In the genomic region with DNA sequence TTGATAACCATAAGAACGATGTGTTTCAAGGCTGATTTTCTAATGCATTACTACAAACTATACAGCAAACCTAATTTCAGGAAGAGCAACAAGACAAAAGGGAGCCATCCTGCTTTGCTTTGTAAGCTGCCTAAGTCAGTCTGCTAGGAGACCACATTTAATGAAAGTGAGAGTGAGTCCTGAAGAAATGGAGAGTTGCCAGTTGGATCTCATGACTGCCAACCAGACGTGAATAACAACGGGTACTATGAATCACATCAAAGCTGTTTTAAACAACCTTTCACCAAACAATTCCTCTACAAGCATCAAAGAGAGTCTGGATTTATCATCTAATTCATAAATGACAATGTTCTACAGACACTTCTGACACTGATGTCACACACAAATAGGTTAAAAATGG, we compare ENCODE assay signal across 15 mouse cellular contexts. TPM values are rescaled to one million over a fixed set of nuclear protein-coding genes. Genes with fewer than 3 reads are reported as not detected.
A peak's percentile ranks its signal among the peaks of the same experiment; 100 is the strongest.
DNase-seq lines count a peak whose midpoint lies in the region; ATAC-seq and TF ChIP-seq lines count a peak whose summit lies in the region.
"Had no signal": no experiment of that assay in that cellular context is flagged by ENCODE, and none has a peak within 500 bp of the region (broad histone marks: within the 10 kb centered on the region; RNA-seq: fewer than 3 reads in every experiment).

No protein-coding gene starts in this region.

- no peak overlapping the region for H3K27ac ChIP-seq in heart, embryonic 10.5 days
- H3K27ac ChIP-seq in kidney, embryonic 16.5 days (ENCODE audit: low read length) = no peak overlapping the region
- H3K27ac ChIP-seq: hindbrain, embryonic 12.5 days; limb, embryonic 12.5 days; midbrain, embryonic 12.5 days had no signal

- TF ChIP-seq POLR2A in brain, embryonic 14.5 days (IDR thresholded peaks at IDR 0.05; ENCODE audit: borderline replicate concordance, extremely low read depth, insufficient read depth, insufficient read length, poor library complexity, severe bottlenecking) = no peak

- no peak for ATAC-seq in kidney, embryonic 16.5 days (ENCODE audit: low FRiP score, low TSS enrichment)
- ATAC-seq in activated CD4-positive, CD25-positive, alpha-beta regulatory T cell, adult 4 months = no peak
- ATAC-seq: forebrain, embryonic 16.5 days had no signal

- H3K36me3 ChIP-seq in heart, embryonic 10.5 days = no peaks in the 10 kb centered on the region
- no peaks in the 10 kb centered on the region for H3K36me3 ChIP-seq in kidney, embryonic 16.5 days (ENCODE audit: insufficient read depth, low read length)
- H3K36me3 ChIP-seq: hindbrain, embryonic 12.5 days; limb, embryonic 12.5 days; midbrain, embryonic 12.5 days had no signal

- TF ChIP-seq CTCF in brain, embryonic 14.5 days (IDR thresholded peaks at IDR 0.05; ENCODE audit: borderline replicate concordance, extremely low read depth, insufficient read depth, insufficient read length) = no peak

- H3K9me3 ChIP-seq in heart, embryonic 10.5 days = no peaks in the 10 kb centered on the region
- H3K9me3 ChIP-seq in kidney, embryonic 16.5 days (ENCODE audit: low read length) = no peaks in the 10 kb centered on the region
- H3K9me3 ChIP-seq: hindbrain, embryonic 12.5 days; limb, embryonic 12.5 days; midbrain, embryonic 12.5 days had no signal

- no peak overlapping the region for H3K4me3 ChIP-seq in heart, embryonic 10.5 days
- no peak overlapping the region for H3K4me3 ChIP-seq in kidney, embryonic 16.5 days (ENCODE audit: low read length)
- H3K4me3 ChIP-seq: hindbrain, embryonic 12.5 days; limb, embryonic 12.5 days; midbrain, embryonic 12.5 days had no signal

- DNase-seq in heart, adult 18-20 months = peak; percentile 27 to 40
- no peak for DNase-seq in heart, embryonic 10.5 days (ENCODE audit: low spot score)
- peak; percentile 41 to 48 for DNase-seq in kidney, postnatal 36 days
- DNase-seq in Muller cell, postnatal 12 days (ENCODE audit: inconsistent ontology term) = peak; percentile 35
- peak; percentile 63 for DNase-seq in brain, embryonic 14.5 days (ENCODE audit: low read depth)
- DNase-seq in embryo, embryonic 9.5 days (ENCODE audit: extremely low spot score) = no peak
- DNase-seq: gastrocnemius, postnatal 36 days; kidney, adult 18-20 months had no signal

- no peak overlapping the region for H3K4me2 ChIP-seq in kidney, embryonic 16.5 days (replicated peaks; ENCODE audit: low read depth, low read length)
- H3K4me2 ChIP-seq: hindbrain, embryonic 12.5 days; limb, embryonic 12.5 days; midbrain, embryonic 12.5 days had no signal

- peaks cover 35% of the 10 kb centered on the region for H3K4me1 ChIP-seq in heart, embryonic 10.5 days
- H3K4me1 ChIP-seq in kidney, embryonic 16.5 days (ENCODE audit: insufficient read depth, low read length) = peaks cover 27% of the 10 kb centered on the region

- WGBS in heart, embryonic 10.5 days = 60% methylated on average over 3 of the region's 3 CpGs
- WGBS in kidney, embryonic 16.5 days = 61% methylated on average over 3 of the region's 3 CpGs

- no peaks in the 10 kb centered on the region for H3K27me3 ChIP-seq in heart, embryonic 10.5 days (ENCODE audit: insufficient read depth, poor library complexity, severe bottlenecking)
- H3K27me3 ChIP-seq in kidney, embryonic 16.5 days (ENCODE audit: insufficient read depth, low read length) = no peaks in the 10 kb centered on the region
- H3K27me3 ChIP-seq: CH12.LX; hindbrain, embryonic 12.5 days; limb, embryonic 12.5 days; midbrain, embryonic 12.5 days had no signal

- no peak overlapping the region for H3K9ac ChIP-seq in kidney, embryonic 16.5 days (replicated peaks; ENCODE audit: low read length)
- H3K9ac ChIP-seq: hindbrain, embryonic 12.5 days; limb, embryonic 12.5 days; midbrain, embryonic 12.5 days had no signal

RNA-seq across cellular contexts. Expression of a gene that starts 11.6 kb away (rescaled TPM):
- total RNA-seq in heart, adult 18-20 months (2021) = 10 to 100 TPM; 11.6 to 13.1 TPM
- polyA plus RNA-seq in heart, embryonic 10.5 days (2016; fragmentation: Nextera tagmentation; extraction: Ambion mirVana) = 32.4 and 38.9 TPM in 2 replicates
- 42.4 and 42.8 TPM in 2 replicates for polyA plus RNA-seq in kidney, embryonic 16.5 days (2015; fragmentation: Nextera tagmentation; extraction: Ambion mirVana)
- 17.7 and 18.7 TPM in 2 replicates for polyA plus RNA-seq in brain, embryonic 14.5 days (2012; rRNA removed)
- polyA plus RNA-seq in activated CD4-positive, CD25-positive, alpha-beta regulatory T cell, adult 4 months (2017; shearing (Covaris generic)) = 10 to 100 TPM; 41.4 to 43.7 TPM

RNA-seq across cellular contexts. Expression of a gene that starts 11.7 kb away (rescaled TPM):
- 10 to 100 TPM; 11.9 to 13.9 TPM for total RNA-seq in heart, adult 18-20 months (2021)
- 7.4 and 10.5 TPM in 2 replicates for polyA plus RNA-seq in heart, embryonic 10.5 days (2016; fragmentation: Nextera tagmentation; extraction: Ambion mirVana)
- polyA plus RNA-seq in kidney, embryonic 16.5 days (2015; fragmentation: Nextera tagmentation; extraction: Ambion mirVana) = 13.3 and 18.4 TPM in 2 replicates
- 25.8 and 29.5 TPM in 2 replicates for polyA plus RNA-seq in brain, embryonic 14.5 days (2012; rRNA removed)
- polyA plus RNA-seq in activated CD4-positive, CD25-positive, alpha-beta regulatory T cell, adult 4 months (2017; shearing (Covaris generic)) = 1 to 10 TPM in 1 of 2 experiments, under 1 TPM in 1; 0.76 to 2.6 TPM

Comparison
In these comparisons a context has a peak if more than half of its experiments do, and no peak if none do; other contexts are left out.
1. DNase-seq: peak in heart, adult 18-20 months (2 of 2), kidney, postnatal 36 days (2 of 2), Muller cell, postnatal 12 days (single experiment) and brain, embryonic 14.5 days (single experiment); none in heart, embryonic 10.5 days (single experiment) and embryo, embryonic 9.5 days (single experiment).